Mouse (Mus musculus) frontal cortex, adult (tissue): Measurements from ENCODE around the gene Tmed10.

Source experiments
- ATAC-seq: cut with Nextera tagmentation; 2 replicates; pipeline ENCODE4 v1.9.2; 2017; ENCODE audit warnings: mild to moderate bottlenecking, moderate library complexity, mixed read lengths; ENCODE audit not compliant: low TSS enrichment

The Tmed10 gene

GRCm38 (mm10) chr12:85374561-85375272, at the start of gene Tmed10:
Gene Tmed10, minus strand, starts transcription at chr12:85374847.
- peak; percentile 99 for ATAC-seq

GRCm38 (mm10) chr12:85423236-85423635, 48.6 kb upstream of the Tmed10 start:
- ATAC-seq = no peak

GRCm38 (mm10) chr12:85422536-85422935, 47.9 kb upstream of the Tmed10 start:
- no peak for ATAC-seq

- no peak for ATAC-seq
Observed at GRCm38 (mm10) chr12:85420945-85421344, 46.3 kb upstream of the Tmed10 start.

- ATAC-seq = no peak
Observed at GRCm38 (mm10) chr12:85417845-85418244, 43.2 kb upstream of the Tmed10 start.

GRCm38 (mm10) chr12:85416298-85416697, 41.7 kb upstream of the Tmed10 start:
- no peak for ATAC-seq

GRCm38 (mm10) chr12:85415876-85416275, 41.2 kb upstream of the Tmed10 start:
- no peak for ATAC-seq

GRCm38 (mm10) chr12:85411136-85411535, 36.5 kb upstream of the Tmed10 start:
- ATAC-seq = no peak

- no peak for ATAC-seq
Observed at GRCm38 (mm10) chr12:85397960-85398272, 23.3 kb upstream of the Tmed10 start.

GRCm38 (mm10) chr12:85397063-85397959, 22.7 kb upstream of the Tmed10 start:
- no peak for ATAC-seq

GRCm38 (mm10) chr12:85393981-85394380, 19.3 kb upstream of the Tmed10 start:
- no peak for ATAC-seq

GRCm38 (mm10) chr12:85393526-85393925, 18.9 kb upstream of the Tmed10 start:
- ATAC-seq = no peak

GRCm38 (mm10) chr12:85391148-85391547, 16.5 kb upstream of the Tmed10 start:
- no peak for ATAC-seq

- no peak for ATAC-seq
Observed at GRCm38 (mm10) chr12:85389204-85390185, 14.8 kb upstream of the Tmed10 start.

GRCm38 (mm10) chr12:85385995-85386375, 11.3 kb upstream of the Tmed10 start:
- ATAC-seq = no peak

GRCm38 (mm10) chr12:85385329-85385994, 10.8 kb upstream of the Tmed10 start:
- ATAC-seq = no peak

- ATAC-seq = no peak
Observed at GRCm38 (mm10) chr12:85382761-85383680, 8.4 kb upstream of the Tmed10 start.

- no peak for ATAC-seq
Observed at GRCm38 (mm10) chr12:85381570-85381969, 6.9 kb upstream of the Tmed10 start.

GRCm38 (mm10) chr12:85380942-85381341, 6.3 kb upstream of the Tmed10 start:
- no peak for ATAC-seq

- no peak for ATAC-seq
Observed at GRCm38 (mm10) chr12:85380308-85380707, 5.7 kb upstream of the Tmed10 start.
